Mouse (Mus musculus): Measurements from ENCODE around the gene Mepe. TPM values are rescaled to one million over a fixed set of nuclear protein-coding genes. Genes with fewer than 3 reads are reported as not detected.

The Mepe gene
- polyA plus RNA-seq (2015; fragmentation: Nextera tagmentation; extraction: Ambion mirVana), result not detected in 2 replicates

GRCm38 (mm10) chr5:104325029-104325428 is at the start of gene Mepe:
Gene Mepe, plus strand, starts transcription at chr5:104325329.

GRCm38 (mm10) chr5:104298994-104299393 is 26.1 kb upstream of the Mepe start, which contains the start of gene Ibsp:
Gene Ibsp, plus strand, starts transcription at chr5:104299171.

Other genes with a start within 250 kb of the Mepe start
- gene Gm17660, start 247.7 kb upstream of the Mepe start, polyA plus RNA-seq (2015; fragmentation: Nextera tagmentation; extraction: Ambion mirVana), result not detected in 2 replicates
- 37.6 and 45.1 TPM in 2 replicates for gene Sparcl1, start 211.6 kb upstream of the Mepe start, polyA plus RNA-seq (2015; fragmentation: Nextera tagmentation; extraction: Ambion mirVana)
- not detected in 2 replicates for gene Dspp, start 154.6 kb upstream of the Mepe start, polyA plus RNA-seq (2015; fragmentation: Nextera tagmentation; extraction: Ambion mirVana)
- 0.06 and 0.08 TPM in 2 replicates for gene Dmp1, start 122.7 kb upstream of the Mepe start, polyA plus RNA-seq (2015; fragmentation: Nextera tagmentation; extraction: Ambion mirVana)
- not detected in 2 replicates for gene Ibsp, start 26.2 kb upstream of the Mepe start, polyA plus RNA-seq (2015; fragmentation: Nextera tagmentation; extraction: Ambion mirVana)
- gene Spp1, start 109.8 kb downstream of the Mepe start, polyA plus RNA-seq (2015; fragmentation: Nextera tagmentation; extraction: Ambion mirVana), result 4.7 and 10.5 TPM in 2 replicates
- gene Pkd2, start 134.1 kb downstream of the Mepe start, polyA plus RNA-seq (2015; fragmentation: Nextera tagmentation; extraction: Ambion mirVana), result 2.7 and 3.5 TPM in 2 replicates
- gene BC005561, start 183.0 kb downstream of the Mepe start, polyA plus RNA-seq (2015; fragmentation: Nextera tagmentation; extraction: Ambion mirVana), result 5.0 and 5.7 TPM in 2 replicates

Data from spleen, postnatal 0 days (tissue).